Mouse (Mus musculus) thymus, postnatal 36 days (tissue): ENCODE measurements at regions not wholly inside any gene's neighbourhood (a gene's known extent, or its start where the extent isn't known, plus 50 kb on each side); places are given as distances from the start of the nearest gene placed in this dataset.

ENCODE experiments used
- DNase-seq, 2 experiments: peaks; one replicate each; pipeline ENCODE4 v3.0.0; 2022; ENCODE audit warnings: mixed read lengths in 2 of 2

DNA sequence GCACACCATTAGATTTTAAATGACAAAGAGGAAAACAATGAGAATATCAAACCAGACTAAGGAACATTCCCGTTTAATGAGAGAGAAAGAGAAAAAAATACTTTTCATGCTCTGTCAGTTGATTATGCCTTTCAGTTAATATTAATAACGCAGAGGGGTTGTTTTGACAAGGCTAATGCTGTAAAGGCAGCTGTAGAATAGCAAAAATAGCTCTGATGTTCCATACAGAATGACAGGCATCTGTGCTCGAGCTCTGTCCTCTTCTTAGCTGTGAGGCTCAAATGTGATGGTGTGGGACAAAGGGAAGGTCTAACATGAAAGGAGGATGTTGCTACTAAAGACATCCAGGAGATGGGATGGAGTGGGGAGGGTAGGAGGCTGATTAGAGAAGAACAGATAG lies 87.1 kb upstream of the Fam3c start:
- DNase-seq: no peak

GRCm38 (mm10) chr6:22442591-22442990 lies 86.5 kb upstream of the Fam3c start:
- DNase-seq: no peak

- DNase-seq: no peak
These were observed 83.8 kb upstream of the Fam3c start for GRCm38 (mm10) chr6:22439871-22440270.

GRCm38 (mm10) chr6:22429026-22429425 lies 73.0 kb upstream of the Fam3c start:
- DNase-seq: no peak

GRCm38 (mm10) chr6:22424161-22424807 lies 68.2 kb upstream of the Fam3c start:
- DNase-seq: peak; percentile 53 to 64

DNA sequence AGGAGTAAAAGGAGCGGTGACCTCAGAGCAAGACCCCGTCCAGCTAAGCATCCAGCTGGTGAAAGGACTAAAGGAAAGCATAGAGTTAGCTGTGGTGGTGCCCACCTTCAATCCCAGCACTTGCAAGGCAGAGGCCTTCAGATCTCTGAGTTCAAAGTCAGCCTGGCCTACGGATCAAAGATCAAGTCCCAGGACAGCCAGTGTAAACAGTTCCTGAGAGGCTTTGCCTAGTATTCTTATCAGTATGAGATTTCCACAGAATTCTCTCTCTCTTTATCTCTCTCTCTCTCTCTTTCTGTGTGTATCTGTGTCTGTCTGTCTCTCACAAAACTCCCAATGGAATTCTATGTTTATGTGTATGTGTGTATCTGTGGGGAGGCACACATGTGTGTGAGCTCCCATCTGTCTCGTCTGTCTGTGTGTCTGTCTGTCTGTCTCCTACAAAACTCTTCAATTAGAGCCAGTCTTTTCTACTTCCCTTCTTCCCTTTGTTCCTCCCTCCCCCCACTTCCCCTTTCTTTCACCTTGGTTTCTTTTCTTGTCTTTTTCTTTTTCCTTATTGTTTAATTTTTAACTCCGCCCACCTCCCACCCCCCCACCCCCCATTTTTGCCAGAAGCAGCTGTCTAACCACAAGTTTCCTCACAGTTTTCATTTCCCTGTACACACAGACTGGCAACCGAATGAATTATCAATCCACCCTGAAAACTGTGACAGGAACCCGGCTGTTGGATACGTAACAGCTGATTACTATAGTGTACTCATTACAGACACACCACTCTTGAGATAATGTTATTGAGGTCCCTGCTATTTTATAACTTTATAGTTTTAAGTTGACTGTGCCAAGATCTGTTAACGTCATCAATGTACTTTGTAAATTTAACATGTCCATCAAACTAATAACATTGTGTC lies 67.3 kb upstream of the Fam3c start:
- peak in 1 of 2 experiments; percentile 16 for DNase-seq

- DNase-seq: no peak
These were observed 65.5 kb upstream of the Fam3c start for GRCm38 (mm10) chr6:22421551-22421950.

DNA sequence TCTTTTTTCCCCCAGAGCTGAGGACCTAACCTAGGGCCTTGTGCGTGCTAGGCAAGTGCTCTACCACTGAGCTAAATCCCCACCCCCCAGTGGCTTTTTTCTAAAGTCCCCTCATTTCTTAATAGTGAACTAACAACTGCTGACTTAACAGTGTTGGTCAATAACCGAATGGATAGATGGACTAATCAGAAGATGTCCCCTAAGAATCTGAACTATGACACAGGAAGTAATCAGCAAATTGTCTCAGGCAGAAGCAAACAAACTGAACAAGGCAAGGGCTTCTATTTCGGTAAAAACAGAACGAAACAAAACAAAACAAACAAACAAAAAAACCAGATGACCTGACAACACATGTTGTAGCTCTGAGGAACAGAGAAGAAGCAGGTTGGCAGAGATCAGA lies 62.2 kb upstream of the Fam3c start:
- DNase-seq: no peak

GRCm38 (mm10) chr6:22417189-22417588 lies 61.1 kb upstream of the Fam3c start:
- DNase-seq: no peak

DNA sequence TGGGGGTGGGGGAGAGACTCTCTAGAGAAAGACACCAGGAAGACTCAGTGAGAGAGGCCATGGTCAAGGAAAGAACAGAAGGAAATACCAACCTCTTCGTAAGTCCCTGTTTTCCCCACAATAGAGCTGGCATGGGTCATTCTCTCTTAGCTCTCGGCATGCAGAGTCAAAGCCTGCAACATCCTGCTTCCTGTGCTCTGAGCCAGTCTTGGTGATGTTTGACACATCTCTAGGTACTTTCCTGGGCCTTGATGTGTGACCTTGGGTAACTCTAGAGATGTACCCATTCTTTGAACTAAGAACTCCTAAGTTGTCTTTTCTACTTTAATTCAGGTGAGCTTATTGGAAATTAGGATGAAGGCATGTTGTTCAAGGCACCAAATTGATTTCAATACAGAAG lies 55.8 kb upstream of the Fam3c start:
- DNase-seq: no peak

DNA sequence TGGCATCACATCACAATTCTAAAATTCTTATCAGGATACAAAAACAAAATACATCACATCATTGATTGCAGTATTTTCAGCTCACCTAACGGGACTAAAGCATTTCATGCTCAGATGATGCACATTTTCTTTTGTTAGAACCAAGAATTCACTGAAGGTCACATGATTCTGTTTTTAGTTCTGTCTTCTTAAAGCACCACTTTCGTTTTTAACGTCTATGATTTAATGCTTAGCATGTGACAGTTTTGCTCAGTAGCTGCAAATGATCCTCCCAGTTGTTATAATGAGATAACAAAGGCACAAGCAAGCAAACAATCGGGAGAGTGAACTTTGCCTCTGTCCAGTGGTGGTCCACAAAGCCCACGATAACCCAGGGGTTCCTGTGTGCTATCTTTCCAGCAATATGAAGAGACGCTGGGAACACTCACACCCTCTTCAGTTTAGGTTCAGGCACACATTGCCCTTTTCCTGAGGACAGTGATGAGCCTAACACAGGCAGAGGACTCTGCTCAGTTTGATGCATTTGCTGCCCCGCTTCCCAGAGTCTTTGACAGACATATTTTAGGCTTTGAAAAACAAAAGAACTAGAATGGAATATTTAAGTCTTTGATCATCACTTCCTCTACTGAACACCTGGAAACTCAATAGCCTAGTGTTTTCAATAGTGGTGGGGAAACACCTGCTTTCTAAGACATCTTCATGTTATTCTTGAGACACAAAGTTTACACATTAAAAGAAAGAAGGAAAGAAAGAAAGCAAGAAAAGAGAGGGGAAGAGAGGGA lies 53.0 kb upstream of the Fam3c start:
- DNase-seq: peak in 1 of 2 experiments; percentile 11
